Mouse (Mus musculus) forebrain, embryonic 14.5 days (tissue): ENCODE data around the gene Gal3st2c. TPM values are rescaled to one million over a fixed set of nuclear protein-coding genes. Genes with fewer than 3 reads are reported as not detected.
A peak's percentile ranks its signal among the peaks of the same experiment; 100 is the strongest.

Source experiments
- ATAC-seq: fragments of 200-750 bp; cut with Nextera tagmentation; 2 replicates; pipeline ENCODE4 v1.8.0; 2017; ENCODE audit warnings: mild to moderate bottlenecking, moderate library complexity
- DNase-seq: peaks from one replicate; pipeline ENCODE4 v3.0.0-alpha.2; 2015; ENCODE audit warnings: low spot score
- H3K27ac ChIP-seq: fragments of 300-500 bp; sonication (generic); 2 replicates; pipeline ENCODE4 v1.5.1; 2014; ENCODE audit warnings: low read depth, mild to moderate bottlenecking, control low read depth, low read length, moderate library complexity
- H3K27me3 ChIP-seq: fragments of 300-500 bp; sonication (generic); replicated peaks from 2 replicates; pipeline ENCODE4 v1.6.1; 2014; ENCODE audit warnings: low read length, control low read depth, mixed read lengths; ENCODE audit not compliant: control insufficient read depth, insufficient read depth
- H3K36me3 ChIP-seq: fragments of 300-500 bp; sonication (generic); 2 replicates; pipeline ENCODE4 v1.6.1; 2014; ENCODE audit warnings: low read length, control low read depth; ENCODE audit not compliant: control insufficient read depth, insufficient read depth
- H3K4me1 ChIP-seq: fragments of 300-500 bp; sonication (generic); 2 replicates; pipeline ENCODE4 v1.6.1; 2014; ENCODE audit warnings: antibody characterized with exemption, low read length, control low read depth; ENCODE audit not compliant: control insufficient read depth, insufficient read depth
- H3K4me2 ChIP-seq: fragments of 300-500 bp; sonication (generic); 2 replicates; pipeline ENCODE4 v1.6.1; 2014; ENCODE audit warnings: mild to moderate bottlenecking, control low read depth, low read length
- H3K4me3 ChIP-seq: fragments of 300-500 bp; sonication (generic); 2 replicates; pipeline ENCODE4 v1.5.1; 2014; ENCODE audit warnings: low read depth, low read length, control low read depth
- H3K9ac ChIP-seq: fragments of 300-500 bp; sonication (generic); 2 replicates; pipeline ENCODE4 v1.6.1; 2014; ENCODE audit warnings: mild to moderate bottlenecking, low read length, control low read depth, moderate library complexity
- H3K9me3 ChIP-seq: fragments of 300-500 bp; sonication (generic); replicated peaks from 2 replicates; pipeline ENCODE4 v1.6.1; 2016; ENCODE audit warnings: low read length, control low read depth, mixed read lengths; ENCODE audit not compliant: control insufficient read depth
- WGBS: fragments of 180-500 bp; shearing (Covaris S2); extraction: QIAGEN DNeasy Blood & Tissue Kit; methylation state at CpG from one replicate; pipeline ENCODE4 v1.1.7; 2014; 5-methylcytosine and 5-hydroxymethylcytosine counted together
- polyA plus RNA-seq: library from polyadenylated mRNA; unstranded; fragments of >200 nt; fragmentation: Nextera tagmentation; extraction: Ambion mirVana; gene quantifications from 2 replicates; pipeline ENCODE4 v1.2.1, GENCODE M21; 2014

The Gal3st2c gene
- polyA plus RNA-seq, 1 experiment from 2014 or later = not detected

- DNase-seq (no peak), ATAC-seq (no peak)
- Histone ChIP-seq H3K9ac (no peak overlapping the region), H3K4me3 (no peak overlapping the region), H3K36me3 (no peaks in the 10 kb centered on the region), H3K9me3 (no peaks in the 10 kb centered on the region), H3K27me3 (no peaks in the 10 kb centered on the region), H3K4me2 (no peak overlapping the region), H3K27ac (no peak overlapping the region), H3K4me1 (no peaks in the 10 kb centered on the region)
- 85% methylated on average over 2 of the region's 2 CpGs for WGBS
These were observed 38.4 kb downstream of the Gal3st2c start for GRCm38 (mm10) chr1:94028741-94029140.

DNA sequence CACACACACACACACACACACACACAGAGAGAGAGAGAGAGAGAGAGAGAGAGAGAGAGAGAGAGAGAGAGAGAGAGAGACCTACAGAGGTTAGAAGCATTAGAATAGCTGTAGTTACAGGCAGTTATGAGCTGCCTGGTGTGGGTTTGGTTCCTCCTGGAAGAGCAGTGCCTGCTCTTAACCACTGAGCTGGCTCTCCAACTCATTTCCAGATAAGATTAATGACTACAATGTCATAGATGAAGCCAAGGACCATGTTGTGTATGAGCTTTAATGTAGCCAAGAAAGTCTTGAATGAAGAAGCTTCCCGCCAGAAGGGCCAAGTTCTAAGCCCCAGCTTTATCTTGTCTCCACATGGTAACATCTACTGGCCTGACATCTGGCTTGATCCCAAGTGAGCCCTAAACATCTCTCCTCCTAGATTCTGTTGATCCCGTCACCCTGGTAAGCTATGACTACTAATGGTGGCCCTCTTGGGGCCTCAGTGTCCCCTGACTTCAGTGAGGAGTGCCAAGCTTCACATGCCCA, 42.8 kb downstream of the Gal3st2c start:
- Histone ChIP-seq H3K27ac (no peak overlapping the region), H3K4me3 (no peak overlapping the region), H3K9me3 (no peaks in the 10 kb centered on the region), H3K4me2 (no peak overlapping the region), H3K9ac (no peak overlapping the region), H3K4me1 (no peaks in the 10 kb centered on the region), H3K36me3 (no peaks in the 10 kb centered on the region), H3K27me3 (no peaks in the 10 kb centered on the region)
- WGBS = 94% methylated on average over 2 of the region's 2 CpGs
- DNase-seq (no peak), ATAC-seq (no peak)

DNA sequence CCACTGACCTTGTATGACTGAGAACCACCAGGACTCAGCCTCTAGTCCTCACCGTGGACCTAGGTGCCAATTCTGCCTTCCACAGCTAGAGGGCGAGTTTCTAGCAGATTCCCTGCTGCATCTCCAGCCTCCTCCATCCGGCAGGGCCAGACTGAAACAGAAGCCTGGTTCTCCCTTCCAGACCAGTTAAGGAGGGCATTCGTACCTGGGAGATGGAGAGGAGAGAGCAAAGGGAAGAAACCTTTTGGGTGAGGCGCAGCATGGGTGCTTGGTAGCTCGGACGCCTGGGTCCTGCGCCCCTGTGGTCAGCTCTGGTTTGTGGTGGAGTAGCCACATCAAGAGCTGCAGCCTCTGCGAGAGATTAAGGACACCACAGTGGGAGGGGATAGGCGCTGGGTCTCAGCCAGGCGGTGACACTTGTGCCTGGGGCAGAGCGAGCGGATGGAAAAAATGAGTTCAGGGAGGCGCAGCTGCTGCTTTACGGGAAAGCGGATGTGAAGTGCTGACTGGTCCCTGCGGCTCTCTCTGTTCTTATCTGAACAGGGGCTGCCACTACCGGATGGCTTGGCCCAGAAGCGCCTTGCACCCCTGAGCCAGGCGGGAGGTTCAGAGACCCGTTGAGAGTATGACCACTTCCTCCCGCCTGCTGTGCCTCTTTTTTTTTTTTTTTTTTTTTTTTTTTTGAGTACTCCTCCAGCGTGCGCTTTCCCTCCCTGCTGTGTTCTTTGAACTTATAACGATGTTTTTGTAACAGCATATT, 44.9 kb downstream of the Gal3st2c start:
- no peaks in the 10 kb centered on the region for H3K27me3 ChIP-seq
- under 1% methylated on average over 25 of the region's 25 CpGs for WGBS
- peak overlapping the region; percentile 21; the same call in 1 of the 2 replicates for H3K27ac ChIP-seq
- peak overlapping the region; percentile 58 for H3K4me2 ChIP-seq
- peak overlapping the region; percentile 27 for H3K4me3 ChIP-seq
- no peaks in the 10 kb centered on the region for H3K36me3 ChIP-seq
- peak overlapping the region; percentile 51 for H3K9ac ChIP-seq
- DNase-seq (peak; percentile 89), ATAC-seq (peak; percentile 95)
- H3K4me1 ChIP-seq = no peaks in the 10 kb centered on the region
- H3K9me3 ChIP-seq = no peaks in the 10 kb centered on the region

- H3K4me2 ChIP-seq = no peak overlapping the region
- no peak overlapping the region for H3K9ac ChIP-seq
- no peaks in the 10 kb centered on the region for H3K4me1 ChIP-seq
- H3K27ac ChIP-seq = no peak overlapping the region
- H3K36me3 ChIP-seq = no peaks in the 10 kb centered on the region
- H3K27me3 ChIP-seq = no peaks in the 10 kb centered on the region
- ATAC-seq (no peak), DNase-seq (no peak)
- no peak overlapping the region for H3K4me3 ChIP-seq
- H3K9me3 ChIP-seq = no peaks in the 10 kb centered on the region
- 91% methylated on average over 2 of the region's 2 CpGs for WGBS
These were observed 50.1 kb downstream of the Gal3st2c start for GRCm38 (mm10) chr1:94040391-94040790.

- no peaks in the 10 kb centered on the region for H3K36me3 ChIP-seq
- no peaks in the 10 kb centered on the region for H3K9me3 ChIP-seq
- no peak overlapping the region for H3K4me2 ChIP-seq
- no peak overlapping the region for H3K4me3 ChIP-seq
- H3K9ac ChIP-seq = no peak overlapping the region
- no peak for ATAC-seq
- H3K27me3 ChIP-seq = no peaks in the 10 kb centered on the region
- DNase-seq = no peak
- 81% methylated on average over 3 of the region's 3 CpGs for WGBS
- H3K4me1 ChIP-seq = no peaks in the 10 kb centered on the region
- H3K27ac ChIP-seq = no peak overlapping the region
These were observed 55.2 kb downstream of the Gal3st2c start for GRCm38 (mm10) chr1:94045559-94045958.

- ATAC-seq (no peak), DNase-seq (no peak)
- Histone ChIP-seq H3K4me3 (no peak overlapping the region), H3K36me3 (no peaks in the 10 kb centered on the region), H3K9me3 (no peaks in the 10 kb centered on the region), H3K27ac (no peak overlapping the region), H3K4me2 (no peak overlapping the region), H3K4me1 (no peaks in the 10 kb centered on the region), H3K9ac (no peak overlapping the region), H3K27me3 (no peaks in the 10 kb centered on the region)
- 86% methylated on average over 4 of the region's 4 CpGs for WGBS
These were observed 56.2 kb downstream of the Gal3st2c start for GRCm38 (mm10) chr1:94046544-94046943.

DNA sequence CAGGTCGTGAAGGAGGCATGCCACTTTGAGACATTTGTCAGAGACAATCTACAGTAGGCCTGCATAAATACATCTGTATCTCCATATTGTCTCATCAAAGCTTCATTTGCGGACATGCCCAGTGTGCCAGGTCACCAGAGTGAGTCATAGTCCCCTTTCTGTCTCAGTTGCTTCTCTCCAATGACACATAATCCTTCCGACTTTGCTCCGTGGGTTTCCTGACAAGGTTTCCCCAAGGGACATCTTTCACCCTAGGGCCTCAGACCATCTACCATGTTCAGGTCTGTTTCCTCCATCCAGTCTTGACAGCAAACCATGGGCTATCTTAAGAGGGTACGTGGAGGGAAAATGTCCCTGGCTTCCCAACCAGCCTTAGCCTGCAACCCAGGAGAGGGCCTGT, 60.8 kb downstream of the Gal3st2c start:
- no peak for ATAC-seq
- no peak for DNase-seq
- 85% methylated on average over 5 of the region's 5 CpGs for WGBS
- no peaks in the 10 kb centered on the region for H3K9me3 ChIP-seq
- no peak overlapping the region for H3K4me3 ChIP-seq
- H3K36me3 ChIP-seq = no peaks in the 10 kb centered on the region
- H3K27ac ChIP-seq = no peak overlapping the region
- H3K27me3 ChIP-seq = no peaks in the 10 kb centered on the region
- H3K4me2 ChIP-seq = no peak overlapping the region
- no peak overlapping the region for H3K9ac ChIP-seq
- no peaks in the 10 kb centered on the region for H3K4me1 ChIP-seq

DNA sequence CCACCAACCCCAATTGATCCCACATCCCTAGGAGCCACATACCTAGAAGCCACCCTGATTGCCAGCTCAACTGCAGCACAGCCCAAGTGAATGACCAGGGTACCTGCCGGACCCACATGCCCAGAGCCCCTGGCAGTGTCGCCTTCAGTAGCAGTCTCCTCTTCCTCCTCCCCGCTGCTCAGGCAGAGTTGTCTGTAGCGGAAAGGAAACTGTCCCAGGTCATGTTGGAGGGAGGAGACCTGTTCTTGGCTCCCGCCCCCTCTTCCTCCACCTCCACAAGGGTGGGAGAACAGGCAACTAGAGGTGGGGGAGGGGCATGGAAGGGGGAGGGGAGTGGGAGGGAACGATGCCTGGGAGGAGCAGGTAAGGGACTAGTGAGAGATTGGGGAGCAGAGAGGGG, 62.1 kb downstream of the Gal3st2c start, which contains the start of gene Pdcd1:
Gene Pdcd1, minus strand, starts transcription at position 181 of the 400 bp plus-strand sequence.
- DNase-seq = no peak
- Histone ChIP-seq H3K4me2 (no peak within 1 kb of the TSS), H3K9me3 (no peaks in the 10 kb centered on the region), H3K9ac (no peak within 1 kb of the TSS), H3K36me3 (no peaks in the 10 kb centered on the region), H3K27ac (no peak within 1 kb of the TSS), H3K4me1 (no peaks in the 10 kb centered on the region), H3K27me3 (no peaks in the 10 kb centered on the region), H3K4me3 (no peak within 1 kb of the TSS)
- WGBS = 67% methylated on average over 5 of the region's 6 CpGs
- ATAC-seq = no peak

DNA sequence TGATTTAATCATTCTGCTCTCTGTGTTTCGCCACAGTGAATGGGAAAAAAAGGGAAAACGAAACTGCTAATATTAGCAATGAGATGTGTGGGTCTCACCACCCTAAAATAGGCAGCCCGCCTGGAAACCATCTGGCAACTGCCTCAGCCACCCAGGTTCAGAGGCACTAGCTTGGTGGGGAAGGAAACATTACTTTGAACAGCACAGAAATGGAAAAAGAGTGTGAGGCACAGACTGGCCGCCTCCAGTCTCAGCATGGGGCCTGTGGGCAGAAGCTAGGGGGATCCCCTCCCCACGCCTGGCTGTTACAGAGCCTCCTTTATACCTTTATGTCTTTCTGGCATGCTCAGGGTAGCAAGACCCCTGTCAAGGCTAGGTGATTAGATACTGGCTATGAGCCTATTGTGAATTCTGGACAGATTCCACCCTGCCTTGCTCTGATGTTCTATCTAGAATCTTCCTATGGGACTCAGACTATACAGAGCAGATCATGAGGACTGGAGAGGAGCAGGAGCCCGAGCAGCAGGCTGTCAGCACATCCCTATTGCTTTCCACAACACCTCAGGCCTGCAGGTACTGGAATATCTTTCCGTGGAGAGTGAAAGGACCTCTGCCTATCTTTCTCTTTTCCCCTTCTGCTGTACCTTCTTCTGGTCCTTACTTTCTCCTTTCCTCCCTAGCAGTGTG, 63.4 kb downstream of the Gal3st2c start:
- ATAC-seq (no peak), DNase-seq (peak; percentile 4)
- no peaks in the 10 kb centered on the region for H3K27me3 ChIP-seq
- H3K9me3 ChIP-seq = no peaks in the 10 kb centered on the region
- H3K4me2 ChIP-seq = no peak overlapping the region
- H3K9ac ChIP-seq = no peak overlapping the region
- no peaks in the 10 kb centered on the region for H3K36me3 ChIP-seq
- 68% methylated on average over 7 of the region's 7 CpGs for WGBS
- H3K27ac ChIP-seq = no peak overlapping the region
- no peak overlapping the region for H3K4me3 ChIP-seq
- no peaks in the 10 kb centered on the region for H3K4me1 ChIP-seq
